Mouse (Mus musculus) embryonic facial prominence, embryonic 11.5 days (tissue): ENCODE measurements around the gene Map1b. TPM values are rescaled to one million over a fixed set of nuclear protein-coding genes. Genes with fewer than 3 reads are reported as not detected.

Source experiments
- ATAC-seq: fragments of 200-750 bp; cut with Nextera tagmentation; replicated peaks from 2 replicates; pipeline ENCODE4 v1.8.0; 2017; ENCODE audit warnings: low read depth; ENCODE audit not compliant: insufficient number of reproducible peaks, low FRiP score, low TSS enrichment
- DNase-seq: peaks from one replicate; pipeline ENCODE4 v3.0.0-alpha.2; 2015; ENCODE audit warnings: low spot score
- H3K27ac ChIP-seq: fragments of 300-500 bp; sonication (generic); replicated peaks from 2 replicates; pipeline ENCODE4 v1.5.1; 2014; ENCODE audit warnings: mild to moderate bottlenecking, low read depth, low read length, control low read depth
- H3K27me3 ChIP-seq: fragments of 300-500 bp; sonication (generic); 2 replicates; pipeline ENCODE4 v1.6.1; 2014; ENCODE audit warnings: mild to moderate bottlenecking, low read length, moderate library complexity, mixed read lengths; ENCODE audit not compliant: control insufficient read depth, insufficient read depth
- H3K36me3 ChIP-seq: fragments of 300-500 bp; sonication (generic); replicated peaks from 2 replicates; pipeline ENCODE4 v1.6.1; 2014; ENCODE audit warnings: low read depth, mild to moderate bottlenecking, low read length, moderate library complexity, mixed read lengths; ENCODE audit not compliant: control insufficient read depth, insufficient read depth
- H3K4me1 ChIP-seq: fragments of 300-500 bp; sonication (generic); 2 replicates; pipeline ENCODE4 v1.6.1; 2014; ENCODE audit warnings: low read length, mixed read lengths; ENCODE audit not compliant: control insufficient read depth, insufficient read depth
- H3K4me2 ChIP-seq: fragments of 300-500 bp; sonication (generic); 2 replicates; pipeline ENCODE4 v1.6.1; 2014; ENCODE audit warnings: low read depth, mild to moderate bottlenecking, control low read depth, low read length, moderate library complexity
- H3K4me3 ChIP-seq: fragments of 300-500 bp; sonication (generic); 2 replicates; pipeline ENCODE4 v1.5.1; 2014; ENCODE audit warnings: low read depth, low read length, control low read depth
- H3K9ac ChIP-seq: fragments of 300-500 bp; sonication (generic); replicated peaks from 2 replicates; pipeline ENCODE4 v1.6.1; 2014; ENCODE audit warnings: mild to moderate bottlenecking, control low read depth, low read length
- H3K9me3 ChIP-seq: fragments of 300-500 bp; sonication (generic); replicated peaks from 2 replicates; pipeline ENCODE4 v1.6.1; 2016; ENCODE audit warnings: mild to moderate bottlenecking, low read length, inconsistent platforms, mixed read lengths; ENCODE audit not compliant: control insufficient read depth
- WGBS: fragments of 180-500 bp; shearing (Covaris S2); extraction: QIAGEN DNeasy Blood & Tissue Kit; methylation state at CpG from one replicate; pipeline ENCODE4 v1.1.7; 2014; 5-methylcytosine and 5-hydroxymethylcytosine counted together
- polyA plus RNA-seq: library from polyadenylated mRNA; unstranded; fragments of >200 nt; fragmentation: Nextera tagmentation; extraction: Ambion mirVana; gene quantifications from 2 replicates; pipeline ENCODE4 v1.2.1, GENCODE M21; 2014

The Map1b gene
- polyA plus RNA-seq, 1 experiment from 2014 or later, result 257 TPM

GRCm38 (mm10) chr13:99409216-99409615 is 107.1 kb downstream of the Map1b start:
- Histone ChIP-seq H3K9ac (no peak overlapping the region), H3K4me1 (0 out of 2 replicates have a peak, but pooled peaks cover under 1% of the 10 kb centered on the region), H3K27ac (no peak overlapping the region), H3K36me3 (no peaks in the 10 kb centered on the region; the same call in 1 of the 2 replicates), H3K27me3 (no peaks in the 10 kb centered on the region), H3K4me3 (no peak overlapping the region), H3K4me2 (no peak overlapping the region), H3K9me3 (no peaks in the 10 kb centered on the region)
- 66% methylated on average over 2 of the region's 2 CpGs for WGBS
- DNase-seq (no peak), ATAC-seq (no peak)

GRCm38 (mm10) chr13:99399373-99399772 is 117.0 kb downstream of the Map1b start:
- WGBS, result 74% methylated on average over 4 of the region's 4 CpGs
- no peak overlapping the region for H3K4me2 ChIP-seq
- H3K27ac ChIP-seq, result no peak overlapping the region
- ATAC-seq, result no peak
- H3K4me1 ChIP-seq, result no peaks in the 10 kb centered on the region
- no peaks in the 10 kb centered on the region for H3K27me3 ChIP-seq
- H3K9ac ChIP-seq, result no peak overlapping the region
- no peak for DNase-seq
- no peaks in the 10 kb centered on the region for H3K36me3 ChIP-seq
- no peaks in the 10 kb centered on the region for H3K9me3 ChIP-seq
- H3K4me3 ChIP-seq, result no peak overlapping the region

- WGBS, result 87% methylated on average over 12 of the region's 12 CpGs
- H3K4me3 ChIP-seq, result no peak overlapping the region
- no peak overlapping the region for H3K27ac ChIP-seq
- H3K27me3 ChIP-seq, result no peaks in the 10 kb centered on the region
- H3K9ac ChIP-seq, result no peak overlapping the region
- no peaks in the 10 kb centered on the region for H3K4me1 ChIP-seq
- no peaks in the 10 kb centered on the region for H3K36me3 ChIP-seq
- H3K4me2 ChIP-seq, result no peak overlapping the region
- no peaks in the 10 kb centered on the region for H3K9me3 ChIP-seq
- DNase-seq, result no peak
- ATAC-seq, result no peak
Measured at GRCm38 (mm10) chr13:99398149-99398701, 118.1 kb downstream of the Map1b start.

- ATAC-seq (0 out of 2 replicates have a peak, but pooled peaks have one; percentile 29), DNase-seq (no peak)
- no peak overlapping the region for H3K4me2 ChIP-seq
- WGBS, result 70% methylated on average over 7 of the region's 7 CpGs
- H3K9ac ChIP-seq, result no peak overlapping the region
- H3K9me3 ChIP-seq, result no peaks in the 10 kb centered on the region
- no peaks in the 10 kb centered on the region for H3K27me3 ChIP-seq
- no peak overlapping the region for H3K27ac ChIP-seq
- H3K4me1 ChIP-seq, result no peaks in the 10 kb centered on the region
- H3K4me3 ChIP-seq, result no peak overlapping the region
- no peaks in the 10 kb centered on the region for H3K36me3 ChIP-seq
Measured at GRCm38 (mm10) chr13:99397228-99397627, 119.1 kb downstream of the Map1b start.

- H3K4me1 ChIP-seq, result no peaks in the 10 kb centered on the region
- no peak overlapping the region for H3K9ac ChIP-seq
- no peaks in the 10 kb centered on the region for H3K27me3 ChIP-seq
- ATAC-seq, result no peak
- H3K4me3 ChIP-seq, result no peak overlapping the region
- WGBS, result 38% methylated on average over 12 of the region's 12 CpGs
- no peaks in the 10 kb centered on the region for H3K9me3 ChIP-seq
- H3K4me2 ChIP-seq, result no peak overlapping the region
- H3K27ac ChIP-seq, result peak overlapping the region; percentile 62; the same call in 1 of the 2 replicates
- H3K36me3 ChIP-seq, result no peaks in the 10 kb centered on the region
- peak; percentile 41 for DNase-seq
Measured at GRCm38 (mm10) chr13:99395531-99395930, 120.8 kb downstream of the Map1b start.

GRCm38 (mm10) chr13:99394694-99395093 is 121.6 kb downstream of the Map1b start:
- Histone ChIP-seq H3K4me1 (no peaks in the 10 kb centered on the region), H3K9me3 (no peaks in the 10 kb centered on the region), H3K36me3 (no peaks in the 10 kb centered on the region), H3K9ac (no peak overlapping the region), H3K4me3 (no peak overlapping the region), H3K27me3 (no peaks in the 10 kb centered on the region), H3K4me2 (no peak overlapping the region), H3K27ac (no peak overlapping the region; the same call in 1 of the 2 replicates)
- WGBS, result 62% methylated on average over 3 of the region's 3 CpGs
- no peak for ATAC-seq
- no peak for DNase-seq

GRCm38 (mm10) chr13:99393128-99393527 is 123.2 kb downstream of the Map1b start:
- no peak for DNase-seq
- H3K9ac ChIP-seq, result no peak overlapping the region
- 75% methylated on average over 3 of the region's 3 CpGs for WGBS
- no peak overlapping the region for H3K4me3 ChIP-seq
- H3K27me3 ChIP-seq, result no peaks in the 10 kb centered on the region
- no peak overlapping the region for H3K27ac ChIP-seq
- no peak overlapping the region for H3K4me2 ChIP-seq
- ATAC-seq, result no peak
- H3K4me1 ChIP-seq, result no peaks in the 10 kb centered on the region
- H3K9me3 ChIP-seq, result no peaks in the 10 kb centered on the region
- H3K36me3 ChIP-seq, result no peaks in the 10 kb centered on the region

- no peaks in the 10 kb centered on the region for H3K27me3 ChIP-seq
- 96% methylated on average over 3 of the region's 3 CpGs for WGBS
- ATAC-seq, result no peak
Measured at GRCm38 (mm10) chr13:99391417-99391816, 124.9 kb downstream of the Map1b start.

More at GRCm38 (mm10) chr13:99391417-99391816, 124.9 kb downstream of the Map1b start:
- Histone ChIP-seq H3K9ac (no peak overlapping the region), H3K4me3 (no peak overlapping the region), H3K27ac (no peak overlapping the region), H3K36me3 (no peaks in the 10 kb centered on the region), H3K4me2 (no peak overlapping the region), H3K4me1 (no peaks in the 10 kb centered on the region), H3K9me3 (no peaks in the 10 kb centered on the region)
- DNase-seq, result no peak
